Mouse (Mus musculus) heart, embryonic 15.5 days (tissue): Measurements from ENCODE around the gene Akap1. TPM values are rescaled to one million over a fixed set of nuclear protein-coding genes. Genes with fewer than 3 reads are reported as not detected.

Experiments
- polyA plus RNA-seq: library from polyadenylated mRNA; unstranded; fragments of >200 nt; fragmentation: Nextera tagmentation; extraction: Ambion mirVana; gene quantifications from 2 replicates; pipeline ENCODE4 v1.2.1, GENCODE M21; 2015

The Akap1 gene
- polyA plus RNA-seq, 1 experiment from 2014 or later, result 44.2 TPM

Other genes with a start within 250 kb of the Akap1 start
- 17.2 and 19.6 TPM in 2 replicates for gene Msi2, start 146.1 kb downstream of the Akap1 start, polyA plus RNA-seq
- gene Scpep1, start 90.9 kb upstream of the Akap1 start, polyA plus RNA-seq, result 44.2 and 51.1 TPM in 2 replicates
- not detected in 2 replicates for gene Elobl, start 102.3 kb upstream of the Akap1 start, polyA plus RNA-seq
- 8.6 and 11.0 TPM in 2 replicates for gene Coil, start 105.7 kb upstream of the Akap1 start, polyA plus RNA-seq
- 14.3 and 21.6 TPM in 2 replicates for gene Trim25, start 134.8 kb upstream of the Akap1 start, polyA plus RNA-seq
- gene Dgke, start 202.3 kb upstream of the Akap1 start, polyA plus RNA-seq, result 5.7 and 7.4 TPM in 2 replicates
- gene Gm525, start 209.3 kb upstream of the Akap1 start, polyA plus RNA-seq, result 1.1 and 5.0 TPM in 2 replicates